Mouse (Mus musculus): ENCODE data around the gene Cplx3. TPM values are rescaled to one million over a fixed set of nuclear protein-coding genes. Genes with fewer than 3 reads are reported as not detected.

Cplx3 gene
- total RNA-seq, 2 experiments from 2014 or later: not detected

- DNase-seq: peak; percentile 80 to 83
- intact Hi-C loops (cut with DNase I): no loop called here
These were observed 43.1 kb downstream of the Cplx3 start for GRCm38 (mm10) chr9:57562896-57563372.

- intact Hi-C loops (cut with DNase I): loop anchor here (2.0 kb wide), 1 partner anchor 27 kb away; the partner anchor contains the start of gene Ulk3
- DNase-seq: no peak
These were observed 44.4 kb downstream of the Cplx3 start for GRCm38 (mm10) chr9:57561711-57562099.

- DNase-seq: peak; percentile 96 to 97
- intact Hi-C loops (cut with DNase I): loop anchor here (2.0 kb wide), 1 partner anchor 28 kb away; the partner anchor contains the start of gene Ulk3
These were observed 45.0 kb downstream of the Cplx3 start, which contains the start of gene Scamp2 for GRCm38 (mm10) chr9:57560861-57561710. Scamp2 (plus strand) TSS chr9:57560943.

GRCm38 (mm10) chr9:57560263-57560662 is 45.8 kb downstream of the Cplx3 start:
- no peak for DNase-seq
- intact Hi-C loops (cut with DNase I): loop anchor here (2.0 kb wide), 1 partner anchor 29 kb away; the partner anchor contains the start of gene Ulk3

GRCm38 (mm10) chr9:57559568-57559967 is 46.5 kb downstream of the Cplx3 start:
- DNase-seq: no peak
- intact Hi-C loops (cut with DNase I): no loop called here

- no peak for DNase-seq
- intact Hi-C loops (cut with DNase I): no loop called here
These were observed 47.5 kb downstream of the Cplx3 start for GRCm38 (mm10) chr9:57558625-57559024.

GRCm38 (mm10) chr9:57557215-57557614 is 48.9 kb downstream of the Cplx3 start:
- intact Hi-C loops (cut with DNase I): no loop called here
- DNase-seq: no peak

GRCm38 (mm10) chr9:57554753-57555152 is 51.3 kb downstream of the Cplx3 start:
- DNase-seq: no peak
- intact Hi-C loops (cut with DNase I): no loop called here

GRCm38 (mm10) chr9:57553119-57553518 is 53.0 kb downstream of the Cplx3 start:
- intact Hi-C loops (cut with DNase I): no loop called here
- DNase-seq: no peak

GRCm38 (mm10) chr9:57552139-57552887 is 53.8 kb downstream of the Cplx3 start, which contains the start of gene Mpi:
Mpi (minus strand) TSS chr9:57552763.
- peak; percentile 75 to 84 for DNase-seq
- intact Hi-C loops (cut with DNase I): no loop called here

- peak; percentile 83 to 88 for DNase-seq
- intact Hi-C loops (cut with DNase I): no loop called here
These were observed 55.8 kb downstream of the Cplx3 start for GRCm38 (mm10) chr9:57550126-57550862.

Other genes starting within 250 kb of the Cplx3 start
- 1 to 10 TPM; 5.7 to 9.5 TPM for gene Ppcdc, start 166.2 kb downstream of the Cplx3 start, total RNA-seq (2021)
- 1 to 10 TPM; 9.5 to 9.6 TPM for gene Scamp5, start 138.2 kb downstream of the Cplx3 start, total RNA-seq (2021)
- 1 to 10 TPM; 3.4 to 5.7 TPM for gene Rpp25, start 102.3 kb downstream of the Cplx3 start, total RNA-seq (2021)
- 1,000 to 10,000 TPM; 2,186 to 2,217 TPM for gene Cox5a, start 85.0 kb downstream of the Cplx3 start, total RNA-seq (2021)
- 1 to 10 TPM; 8.0 to 9.1 TPM for gene Fam219b, start 68.8 kb downstream of the Cplx3 start, total RNA-seq (2021)
- gene Mpi, start 53.5 kb downstream of the Cplx3 start, total RNA-seq (2021): 100 to 1,000 TPM; 129 to 131 TPM
- 10 to 100 TPM; 34.3 to 35.4 TPM for gene Scamp2, start 45.3 kb downstream of the Cplx3 start, total RNA-seq (2021)
- 10 to 100 TPM in 1 of 2 experiments, 1 to 10 TPM in 1; 8.3 to 10.1 TPM for gene Ulk3, start 16.8 kb downstream of the Cplx3 start, total RNA-seq (2021)
- gene Lman1l, start 14.5 kb upstream of the Cplx3 start, total RNA-seq (2021): not detected
- gene Csk, start 47.4 kb upstream of the Cplx3 start, total RNA-seq (2021): 10 to 100 TPM; 35.9 to 44.5 TPM
- not detected for gene Cyp1a2, start 77.4 kb upstream of the Cplx3 start, total RNA-seq (2021)
- gene Cyp1a1, start 81.6 kb upstream of the Cplx3 start, total RNA-seq (2021): not detected
- 10 to 100 TPM in 1 of 2 experiments, 1 to 10 TPM in 1; 8.2 to 10.3 TPM for gene Edc3, start 102.3 kb upstream of the Cplx3 start, total RNA-seq (2021)
- 10 to 100 TPM; 35.2 to 37.9 TPM for gene Clk3, start 159.6 kb upstream of the Cplx3 start, total RNA-seq (2021)
- 1 to 10 TPM; 4.4 to 7.0 TPM for gene Arid3b, start 230.5 kb upstream of the Cplx3 start, total RNA-seq (2021)

Data from heart, postnatal 10 days (tissue).